Mouse (Mus musculus) c-Kit-negative CD71-positive TER-119-positive erythroid progenitor cells, embryonic 14.5 days (primary cell): ENCODE measurements around the gene Ube2l6.
A peak's percentile ranks its signal among the peaks of the same experiment; 100 is the strongest.

Experiments used
- DNase-seq: peaks from one replicate; pipeline ENCODE4 v3.0.0-alpha.2; 2013; ENCODE audit warnings: low read depth, low spot score

Ube2l6 gene

GRCm38 (mm10) chr2:84837817-84838592 lies 39.4 kb downstream of the Ube2l6 start:
- DNase-seq = no peak

GRCm38 (mm10) chr2:84838593-84838949 lies 39.9 kb downstream of the Ube2l6 start, which contains the start of gene Slc43a1:
Gene Slc43a1 (plus strand): TSS chr2:84838850.
- no peak for DNase-seq

- DNase-seq = peak; percentile 69
Observed at GRCm38 (mm10) chr2:84838993-84839980, 40.7 kb downstream of the Ube2l6 start.

- peak; percentile 56 for DNase-seq
Observed at GRCm38 (mm10) chr2:84840016-84840747, 41.6 kb downstream of the Ube2l6 start.

GRCm38 (mm10) chr2:84840748-84841563 lies 42.3 kb downstream of the Ube2l6 start:
- peak; percentile 50 for DNase-seq

- DNase-seq = peak; percentile 82
Observed at GRCm38 (mm10) chr2:84841905-84842304, 43.3 kb downstream of the Ube2l6 start.

- DNase-seq = no peak
Observed at GRCm38 (mm10) chr2:84843654-84844053, 45.0 kb downstream of the Ube2l6 start.

GRCm38 (mm10) chr2:84845226-84845625 lies 46.6 kb downstream of the Ube2l6 start:
- DNase-seq = no peak

GRCm38 (mm10) chr2:84850407-84851129 lies 51.9 kb downstream of the Ube2l6 start:
- DNase-seq = no peak

- no peak for DNase-seq
Observed at GRCm38 (mm10) chr2:84851130-84852040, 52.8 kb downstream of the Ube2l6 start.

- no peak for DNase-seq
Observed at GRCm38 (mm10) chr2:84855732-84856131, 57.1 kb downstream of the Ube2l6 start.

GRCm38 (mm10) chr2:84858551-84858950 lies 59.9 kb downstream of the Ube2l6 start:
- DNase-seq = no peak
